ENCODE assay signal across 7 mouse cellular contexts in the genomic region with DNA sequence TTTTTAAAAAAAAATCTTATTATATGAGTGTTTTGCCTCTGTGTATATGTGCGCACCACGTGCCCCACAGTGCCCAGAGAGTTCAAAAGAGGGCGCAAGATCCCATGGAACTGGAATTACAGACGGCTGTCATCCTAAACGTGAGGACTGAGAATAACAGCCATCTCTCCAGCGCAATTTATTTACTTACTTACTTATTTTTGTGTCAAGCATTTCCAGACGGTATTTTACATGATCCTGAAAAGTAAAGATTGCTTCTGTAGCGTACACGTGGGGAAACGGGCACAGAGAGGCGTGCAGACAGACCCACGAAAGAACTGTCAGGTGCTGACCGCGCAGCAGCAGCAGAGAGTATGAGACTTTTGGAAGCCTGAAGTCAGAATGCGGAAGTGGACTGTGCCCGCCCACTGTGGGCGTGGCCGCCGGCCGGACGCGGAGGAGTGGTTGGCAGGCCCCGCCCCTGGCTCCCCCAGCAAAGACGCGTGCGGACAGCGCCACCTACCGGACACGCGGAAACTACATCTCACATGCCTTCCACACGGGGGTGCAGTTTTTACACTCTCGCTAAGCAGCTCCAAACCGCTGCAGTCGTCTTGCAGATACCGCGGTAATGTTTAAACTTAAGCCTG. TPM values are rescaled to one million over a fixed set of nuclear protein-coding genes. Genes with fewer than 3 reads are reported as not detected.
DNase-seq lines count a peak whose midpoint lies in the region; ATAC-seq lines count a peak whose summit lies in the region.

No protein-coding gene starts in this region.

- H3K27me3 ChIP-seq in embryonic facial prominence, embryonic 10.5 days (replicated peaks; ENCODE audit: low read depth, poor library complexity, severe bottlenecking) = 0 out of 2 replicates have a peak, but pooled peaks cover 9% of the 10 kb centered on the region
- H3K27me3 ChIP-seq in limb, embryonic 11.5 days (ENCODE audit: control insufficient read depth, insufficient read depth, low read length) = no peaks in the 10 kb centered on the region
- no peaks in the 10 kb centered on the region for H3K27me3 ChIP-seq in midbrain, embryonic 14.5 days (ENCODE audit: control insufficient read depth, insufficient read depth, low read length)

- H3K9ac ChIP-seq in limb, embryonic 11.5 days (ENCODE audit: low read length) = no peak overlapping the region
- H3K9ac ChIP-seq in midbrain, embryonic 14.5 days (replicated peaks; ENCODE audit: low read length) = no peak overlapping the region

- H3K9me3 ChIP-seq in embryonic facial prominence, embryonic 10.5 days = no peaks in the 10 kb centered on the region
- no peaks in the 10 kb centered on the region for H3K9me3 ChIP-seq in limb, embryonic 11.5 days (ENCODE audit: control insufficient read depth, low read length)
- H3K9me3 ChIP-seq in midbrain, embryonic 14.5 days (ENCODE audit: control insufficient read depth, low read length) = no peaks in the 10 kb centered on the region

- H3K4me1 ChIP-seq in embryonic facial prominence, embryonic 10.5 days = peaks cover 35% of the 10 kb centered on the region
- H3K4me1 ChIP-seq in limb, embryonic 11.5 days (ENCODE audit: control insufficient read depth, insufficient read depth, low read length) = no peaks in the 10 kb centered on the region
- no peaks in the 10 kb centered on the region for H3K4me1 ChIP-seq in midbrain, embryonic 14.5 days (ENCODE audit: control insufficient read depth, insufficient read depth, low read length)

- H3K4me3 ChIP-seq in embryonic facial prominence, embryonic 10.5 days = peak overlapping the region; percentile 47
- H3K4me3 ChIP-seq in limb, embryonic 11.5 days (ENCODE audit: low read depth, low read length) = no peak overlapping the region
- peak overlapping the region; percentile 20 for H3K4me3 ChIP-seq in midbrain, embryonic 14.5 days (replicated peaks; ENCODE audit: low read depth, low read length)

- H3K27ac ChIP-seq in embryonic facial prominence, embryonic 10.5 days (replicated peaks) = no peak overlapping the region
- H3K27ac ChIP-seq in limb, embryonic 11.5 days (replicated peaks; ENCODE audit: low read depth, low read length) = no peak overlapping the region
- H3K27ac ChIP-seq in midbrain, embryonic 14.5 days (replicated peaks; ENCODE audit: low read depth, low read length) = no peak overlapping the region

- DNase-seq in adrenal gland, postnatal 10 days = peak; percentile 99
- DNase-seq in embryonic facial prominence, embryonic 10.5 days (ENCODE audit: low spot score) = peak; percentile 99
- DNase-seq in heart, adult 11 months = peak; percentile 99
- DNase-seq in kidney, adult 18-20 months = peak; percentile 100
- peak; percentile 100 for DNase-seq in limb, embryonic 11.5 days (ENCODE audit: low spot score)
- peak; percentile 98 for DNase-seq in midbrain, embryonic 14.5 days
- peak; percentile 98 to 100 for DNase-seq in spleen, adult 18-20 months

- ATAC-seq in limb, embryonic 11.5 days (ENCODE audit: insufficient number of reproducible peaks, low FRiP score, low TSS enrichment, low read depth) = peak; percentile 77; the same call in 1 of the 2 replicates
- ATAC-seq in midbrain, embryonic 14.5 days (ENCODE audit: low FRiP score, low TSS enrichment) = peak; percentile 88

- peak overlapping the region; percentile 42 for H3K4me2 ChIP-seq in limb, embryonic 11.5 days (ENCODE audit: low read depth, severe bottlenecking)
- H3K4me2 ChIP-seq in midbrain, embryonic 14.5 days (ENCODE audit: low read length) = peak overlapping the region; percentile 51

- 4% methylated on average over 36 of the region's 36 CpGs for WGBS in embryonic facial prominence, embryonic 10.5 days
- 5% methylated on average over 36 of the region's 36 CpGs for WGBS in limb, embryonic 11.5 days
- WGBS in midbrain, embryonic 14.5 days = 4% methylated on average over 36 of the region's 36 CpGs

- H3K36me3 ChIP-seq in embryonic facial prominence, embryonic 10.5 days (replicated peaks) = peaks cover 7% of the 10 kb centered on the region; the same call in 1 of the 2 replicates
- no peaks in the 10 kb centered on the region; the same call in 1 of the 2 replicates for H3K36me3 ChIP-seq in limb, embryonic 11.5 days (ENCODE audit: control insufficient read depth, insufficient read depth, low read length)
- H3K36me3 ChIP-seq in midbrain, embryonic 14.5 days (ENCODE audit: control insufficient read depth, insufficient read depth, low read length) = no peaks in the 10 kb centered on the region

RNA-seq across cellular contexts. Expression of gene Trpv4, which starts 9.1 kb away (rescaled TPM):
- total RNA-seq in adrenal gland, postnatal 10 days (2021) = 1 to 10 TPM; 2.8 to 2.9 TPM
- polyA plus RNA-seq in embryonic facial prominence, embryonic 10.5 days (2016; fragmentation: Nextera tagmentation; extraction: Ambion mirVana) = 0.75 and 0.91 TPM in 2 replicates
- 0.53 and 0.55 TPM in 2 replicates for polyA plus RNA-seq in limb, embryonic 11.5 days (2014; fragmentation: Nextera tagmentation; extraction: Ambion mirVana)
- polyA plus RNA-seq in midbrain, embryonic 14.5 days (2014; fragmentation: Nextera tagmentation; extraction: Ambion mirVana) = 0.46 and 0.86 TPM in 2 replicates

RNA-seq across cellular contexts. Expression of gene Gltp, which starts 23.4 kb away (rescaled TPM):
- total RNA-seq in adrenal gland, postnatal 10 days (2021) = 10 to 100 TPM; 31.2 to 38.3 TPM
- 75.1 and 79.0 TPM in 2 replicates for polyA plus RNA-seq in embryonic facial prominence, embryonic 10.5 days (2016; fragmentation: Nextera tagmentation; extraction: Ambion mirVana)
- polyA plus RNA-seq in limb, embryonic 11.5 days (2014; fragmentation: Nextera tagmentation; extraction: Ambion mirVana) = 69.0 and 73.9 TPM in 2 replicates
- 27.6 and 30.4 TPM in 2 replicates for polyA plus RNA-seq in midbrain, embryonic 14.5 days (2014; fragmentation: Nextera tagmentation; extraction: Ambion mirVana)

RNA-seq across cellular contexts. Expression of gene Tchp, which starts 40.2 kb away (rescaled TPM):
- total RNA-seq in adrenal gland, postnatal 10 days (2021) = 10 to 100 TPM in 1 of 2 experiments, 1 to 10 TPM in 1; 5.7 to 11.7 TPM
- 20.7 and 22.0 TPM in 2 replicates for polyA plus RNA-seq in embryonic facial prominence, embryonic 10.5 days (2016; fragmentation: Nextera tagmentation; extraction: Ambion mirVana)
- polyA plus RNA-seq in limb, embryonic 11.5 days (2014; fragmentation: Nextera tagmentation; extraction: Ambion mirVana) = 14.5 and 16.1 TPM in 2 replicates
- 14.0 and 14.4 TPM in 2 replicates for polyA plus RNA-seq in midbrain, embryonic 14.5 days (2014; fragmentation: Nextera tagmentation; extraction: Ambion mirVana)
